Mouse (Mus musculus) liver, embryonic 14.5 days (tissue): ENCODE results near the gene Scpep1.

Experiments used
- CTCF ChIP-seq: IDR thresholded peaks from 2 replicates; pipeline ENCODE4 v1.5.1; 2016; ENCODE audit warnings: antibody characterized with exemption, low read depth, control low read depth
- EP300 ChIP-seq: IDR thresholded peaks from 2 replicates; pipeline ENCODE4 v1.6.1; 2016; ENCODE audit warnings: antibody characterized with exemption, low read depth

GRCm38 (mm10) chr11:88958851-88959250 is 3.6 kb upstream of the Scpep1 start:
- TF ChIP-seq EP300: no peak
- no peak for TF ChIP-seq CTCF
